Mouse (Mus musculus) limb, embryonic 13.5 days (tissue): ENCODE data around the gene Mcu. TPM values are rescaled to one million over a fixed set of nuclear protein-coding genes. Genes with fewer than 3 reads are reported as not detected.
A peak's percentile ranks its signal among the peaks of the same experiment; 100 is the strongest.

Experiments
- ATAC-seq: fragments of 200-750 bp; cut with Nextera tagmentation; 2 replicates; pipeline ENCODE4 v1.8.0; 2017; ENCODE audit warnings: low read depth, moderate number of reproducible peaks, moderate TSS enrichment; ENCODE audit not compliant: low FRiP score
- H3K27ac ChIP-seq: fragments of 300-500 bp; sonication (generic); 2 replicates; pipeline ENCODE4 v1.5.1; 2015; ENCODE audit warnings: inconsistent platforms, mild to moderate bottlenecking, moderate library complexity
- H3K27me3 ChIP-seq: fragments of 300-500 bp; sonication (generic); 2 replicates; pipeline ENCODE4 v1.6.1; 2015; ENCODE audit warnings: mild to moderate bottlenecking, inconsistent platforms
- H3K36me3 ChIP-seq: fragments of 300-500 bp; sonication (generic); 2 replicates; pipeline ENCODE4 v1.6.1; 2015; ENCODE audit warnings: inconsistent platforms, mild to moderate bottlenecking, moderate library complexity
- H3K4me1 ChIP-seq: fragments of 300-500 bp; sonication (generic); 2 replicates; pipeline ENCODE4 v1.6.1; 2015; ENCODE audit warnings: inconsistent platforms
- H3K4me2 ChIP-seq: fragments of 300-500 bp; sonication (generic); replicated peaks from 2 replicates; pipeline ENCODE4 v1.6.1; 2015; ENCODE audit warnings: inconsistent platforms, mild to moderate bottlenecking, moderate library complexity
- H3K4me3 ChIP-seq: fragments of 300-500 bp; sonication (generic); 2 replicates; pipeline ENCODE4 v1.5.1; 2015; ENCODE audit warnings: moderate library complexity, mild to moderate bottlenecking, inconsistent platforms
- H3K9ac ChIP-seq: fragments of 300-500 bp; sonication (generic); 2 replicates; pipeline ENCODE4 v1.6.1; 2015; ENCODE audit warnings: mild to moderate bottlenecking, inconsistent platforms
- H3K9me3 ChIP-seq: fragments of 300-500 bp; sonication (generic); 2 replicates; pipeline ENCODE4 v1.6.1; 2016; ENCODE audit warnings: inconsistent platforms
- WGBS: fragments of 180-500 bp; shearing (Covaris S2); methylation state at CpG from one replicate; pipeline ENCODE4 v1.1.7; 2015; 5-methylcytosine and 5-hydroxymethylcytosine counted together
- polyA plus RNA-seq: library from polyadenylated mRNA; unstranded; fragments of >200 nt; fragmentation: Nextera tagmentation; extraction: Ambion mirVana; gene quantifications from 2 replicates; pipeline ENCODE4 v1.2.1, GENCODE M21; 2015

Mcu gene
- polyA plus RNA-seq, 1 experiment from 2014 or later, result 65.3 TPM

DNA sequence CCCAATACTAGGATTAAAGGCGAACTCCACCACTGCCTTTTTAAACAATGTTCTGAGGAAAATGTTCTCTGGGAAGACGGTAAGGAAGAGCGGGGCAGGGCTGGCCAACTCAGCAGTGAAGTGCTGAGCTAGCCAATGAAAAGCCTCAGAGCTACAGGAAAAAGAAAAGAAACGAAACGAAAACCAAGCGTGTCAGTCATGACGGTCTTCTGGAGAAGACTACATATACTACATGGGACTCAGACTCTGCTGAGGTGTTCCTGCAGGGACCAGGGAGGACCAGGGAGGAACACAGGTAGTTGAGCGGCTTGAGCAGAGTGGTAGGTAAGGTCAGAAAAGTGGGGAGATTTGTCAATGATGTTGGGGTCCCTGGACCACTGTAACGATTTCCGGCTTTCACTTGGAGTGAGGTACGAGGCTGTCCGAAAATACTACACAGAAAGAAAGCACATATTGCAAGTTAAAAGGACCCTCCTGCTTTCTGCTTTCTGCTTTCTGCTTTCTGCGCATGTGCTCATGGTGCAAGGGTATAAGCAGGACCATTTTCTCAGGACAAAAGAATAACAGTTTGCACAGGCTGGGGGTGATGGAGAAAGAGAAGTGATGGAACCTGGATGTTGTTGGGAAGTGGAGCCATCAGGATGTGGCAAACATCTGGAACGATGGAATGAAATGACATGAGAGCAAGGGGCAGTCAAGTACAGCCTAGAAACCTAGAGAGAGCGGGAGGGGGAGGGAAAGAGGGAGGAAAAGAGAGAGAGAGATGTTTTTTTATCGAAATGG, 20.4 kb upstream of the Mcu start:
- no peaks in the 10 kb centered on the region for H3K27me3 ChIP-seq
- peak; percentile 62 for ATAC-seq
- H3K36me3 ChIP-seq, result no peaks in the 10 kb centered on the region
- H3K4me3 ChIP-seq, result peak overlapping the region; percentile 12; the same call in 1 of the 2 replicates
- H3K9ac ChIP-seq, result peak overlapping the region; percentile 39; the same call in 1 of the 2 replicates
- H3K9me3 ChIP-seq, result no peaks in the 10 kb centered on the region
- 62% methylated on average over 16 of the region's 16 CpGs for WGBS
- peak overlapping the region; percentile 83 for H3K27ac ChIP-seq
- peak overlapping the region; percentile 46 for H3K4me2 ChIP-seq
- H3K4me1 ChIP-seq, result peaks cover 29% of the 10 kb centered on the region

DNA sequence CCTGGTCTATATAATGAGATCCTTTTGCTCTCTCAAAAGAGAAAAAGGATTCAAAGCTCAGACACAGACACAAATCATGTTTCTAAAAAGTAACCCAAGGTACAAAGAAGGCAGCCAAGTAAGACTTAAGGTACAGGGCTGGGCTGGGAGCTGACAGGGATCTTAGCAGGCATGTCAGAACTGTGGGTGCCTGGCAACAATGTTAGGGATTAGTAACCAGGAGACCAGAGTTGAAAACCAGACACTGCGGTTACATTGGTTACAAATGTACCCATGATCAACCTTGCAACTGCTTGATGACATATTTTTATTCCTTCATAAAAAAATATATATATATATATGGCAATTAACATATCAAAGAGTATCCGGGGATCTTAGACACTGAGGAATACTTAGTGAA, 19.6 kb upstream of the Mcu start:
- H3K27ac ChIP-seq, result no peak overlapping the region
- H3K36me3 ChIP-seq, result no peaks in the 10 kb centered on the region
- no peak overlapping the region for H3K4me3 ChIP-seq
- H3K9ac ChIP-seq, result no peak overlapping the region
- H3K4me2 ChIP-seq, result no peak overlapping the region
- no peak for ATAC-seq
- WGBS, result 92% methylated on average over 2 of the region's 2 CpGs
- H3K9me3 ChIP-seq, result no peaks in the 10 kb centered on the region
- H3K27me3 ChIP-seq, result no peaks in the 10 kb centered on the region
- H3K4me1 ChIP-seq, result peaks cover 26% of the 10 kb centered on the region

GRCm38 (mm10) chr10:59629506-59629782, 13.0 kb upstream of the Mcu start:
- Histone ChIP-seq H3K4me1 (peaks cover 12% of the 10 kb centered on the region), H3K4me2 (no peak overlapping the region), H3K27me3 (no peaks in the 10 kb centered on the region), H3K9ac (no peak overlapping the region), H3K9me3 (no peaks in the 10 kb centered on the region), H3K36me3 (no peaks in the 10 kb centered on the region), H3K4me3 (no peak overlapping the region), H3K27ac (no peak overlapping the region)
- WGBS, result 79% methylated on average over 4 of the region's 4 CpGs
- no peak for ATAC-seq

DNA sequence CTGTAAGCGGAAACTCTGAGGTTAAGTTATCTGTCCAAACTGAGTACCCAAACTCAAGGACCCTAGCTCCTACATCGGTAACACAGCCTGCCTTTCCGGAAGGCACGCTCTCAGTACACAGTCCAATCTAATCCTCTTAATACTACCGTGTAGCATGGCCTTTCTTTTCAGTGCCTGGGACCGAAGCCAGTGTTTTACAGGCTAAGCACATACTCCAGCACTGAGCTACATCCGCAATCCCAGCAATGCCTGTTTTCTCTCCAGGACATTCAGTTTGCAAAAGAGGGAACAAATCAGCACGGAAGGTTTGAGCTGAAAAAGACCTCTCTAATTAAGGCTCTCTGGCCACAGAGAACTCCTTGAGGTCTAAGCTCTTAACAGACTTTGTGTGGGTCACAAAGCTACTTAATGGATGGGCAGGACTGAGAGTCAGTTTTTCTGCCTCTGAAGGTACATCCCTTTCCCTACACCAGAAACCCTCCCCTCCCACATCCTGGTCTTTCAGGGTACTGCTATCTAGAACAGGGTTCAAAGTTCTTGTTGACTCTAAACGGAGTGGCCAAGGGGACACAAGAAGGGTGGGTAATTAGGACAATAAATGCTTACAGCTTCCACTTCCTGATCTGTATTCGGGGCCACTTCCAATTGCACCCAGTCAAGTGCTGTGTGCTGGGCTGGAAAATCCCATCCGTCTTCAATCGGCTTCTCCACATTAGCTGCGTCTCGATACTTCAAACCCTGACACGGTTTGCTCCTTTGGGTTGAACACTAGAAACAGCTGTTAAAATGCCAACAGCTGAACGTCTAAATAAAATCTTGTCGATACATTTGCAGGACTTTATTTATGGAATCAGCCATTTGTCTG, 12.4 kb upstream of the Mcu start:
- H3K4me2 ChIP-seq, result no peak overlapping the region; the same call in 1 of the 2 replicates
- peaks cover 12% of the 10 kb centered on the region for H3K4me1 ChIP-seq
- H3K27me3 ChIP-seq, result no peaks in the 10 kb centered on the region
- WGBS, result 53% methylated on average over 17 of the region's 17 CpGs
- ATAC-seq, result no peak; the same call in 1 of the 2 replicates
- H3K4me3 ChIP-seq, result no peak overlapping the region
- no peaks in the 10 kb centered on the region for H3K36me3 ChIP-seq
- H3K9me3 ChIP-seq, result no peaks in the 10 kb centered on the region
- no peak overlapping the region; the same call in 1 of the 2 replicates for H3K9ac ChIP-seq
- H3K27ac ChIP-seq, result 0 out of 2 replicates have a peak overlapping the region, but pooled peaks have one; percentile 44

DNA sequence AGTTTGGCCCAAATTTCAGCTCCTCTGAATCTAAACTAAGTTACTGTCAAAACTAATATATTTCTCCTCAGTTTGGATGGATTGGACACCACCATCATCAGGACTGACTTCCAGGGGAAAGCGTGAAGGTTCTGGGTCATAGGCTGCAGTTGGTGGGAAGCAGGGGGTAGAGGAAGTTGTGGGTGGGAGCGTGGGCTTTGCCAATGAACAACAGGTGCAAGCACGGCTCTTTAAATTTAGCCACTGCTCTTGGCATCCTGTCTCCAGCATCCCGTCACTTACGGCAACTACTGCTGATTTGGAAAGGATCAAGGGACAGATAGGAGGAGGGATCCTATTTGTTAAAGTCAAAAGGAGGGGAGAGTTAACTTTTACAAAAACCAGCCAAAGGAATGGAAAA, 7.0 kb upstream of the Mcu start:
- Histone ChIP-seq H3K4me1 (peaks cover 13% of the 10 kb centered on the region), H3K27ac (no peak overlapping the region), H3K9ac (no peak overlapping the region), H3K4me2 (no peak overlapping the region), H3K36me3 (no peaks in the 10 kb centered on the region), H3K9me3 (no peaks in the 10 kb centered on the region), H3K27me3 (no peaks in the 10 kb centered on the region), H3K4me3 (no peak overlapping the region)
- 51% methylated on average over 5 of the region's 5 CpGs for WGBS
- ATAC-seq, result no peak

DNA sequence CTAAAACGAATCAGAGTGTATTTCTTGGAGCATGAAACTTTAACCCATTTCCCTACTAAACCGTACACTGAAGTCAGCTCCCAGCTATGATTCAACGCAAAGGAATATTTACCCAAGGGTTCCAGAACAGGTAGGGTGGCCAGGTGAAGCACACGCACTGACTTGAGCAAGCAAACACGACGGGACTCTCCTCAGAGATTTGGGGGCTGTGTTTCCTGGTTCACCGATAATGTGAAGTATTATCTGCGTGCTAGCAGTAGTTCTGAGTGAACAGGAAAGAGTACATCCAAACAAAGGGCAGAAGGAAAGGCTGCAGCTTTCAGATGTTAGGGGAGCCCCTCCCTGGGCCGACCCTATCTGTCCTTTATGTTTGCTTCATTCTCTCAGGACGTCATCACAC, 4.9 kb upstream of the Mcu start:
- Histone ChIP-seq H3K9me3 (no peaks in the 10 kb centered on the region), H3K4me2 (no peak overlapping the region), H3K36me3 (no peaks in the 10 kb centered on the region), H3K27me3 (no peaks in the 10 kb centered on the region), H3K4me1 (peaks cover 16% of the 10 kb centered on the region), H3K4me3 (no peak overlapping the region), H3K9ac (no peak overlapping the region), H3K27ac (no peak overlapping the region)
- 81% methylated on average over 10 of the region's 10 CpGs for WGBS
- ATAC-seq, result no peak

GRCm38 (mm10) chr10:59617776-59618175, 1.3 kb upstream of the Mcu start:
- Histone ChIP-seq H3K4me1 (peaks cover 39% of the 10 kb centered on the region), H3K4me2 (no peak overlapping the region), H3K27ac (no peak overlapping the region), H3K9me3 (no peaks in the 10 kb centered on the region), H3K4me3 (no peak overlapping the region), H3K9ac (no peak overlapping the region), H3K27me3 (no peaks in the 10 kb centered on the region), H3K36me3 (no peaks in the 10 kb centered on the region)
- 89% methylated on average over 7 of the region's 7 CpGs for WGBS
- ATAC-seq, result no peak

DNA sequence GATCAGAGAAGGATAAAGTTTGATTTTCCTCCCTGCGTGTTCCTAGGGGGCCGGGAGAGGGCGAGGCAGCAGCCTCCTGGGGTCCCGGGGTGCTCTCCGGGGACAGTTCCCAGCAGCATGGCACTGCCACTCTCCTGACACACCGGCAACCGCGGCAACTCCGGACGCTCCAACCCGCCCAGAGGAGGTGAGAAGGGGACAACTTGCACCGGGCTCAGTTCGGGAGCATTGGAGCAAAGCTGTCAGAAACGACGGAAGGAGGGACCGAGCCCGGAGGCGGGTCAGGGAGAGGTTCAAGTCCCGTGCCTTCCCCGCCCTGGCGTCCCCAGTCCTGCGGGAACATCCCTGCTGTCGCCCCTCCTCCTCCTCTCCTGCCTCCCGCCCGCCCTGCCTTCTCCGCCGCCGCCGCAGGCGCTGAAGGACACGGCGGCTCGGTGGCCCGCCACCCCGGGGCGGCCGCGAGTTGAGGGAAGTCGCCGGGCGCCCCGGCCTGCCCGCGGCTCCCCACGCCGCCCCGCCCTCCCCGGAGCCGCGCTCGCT, 441 bp downstream of the Mcu start, which contains the start of gene Gm10322:
Gene Gm10322, plus strand, starts transcription at position 83 of the 540 bp plus-strand sequence.
- Histone ChIP-seq H3K4me1 (peaks cover 32% of the 10 kb centered on the region), H3K36me3 (no peaks in the 10 kb centered on the region), H3K4me3 (peak within 1 kb of the TSS; percentile 91), H3K9me3 (no peaks in the 10 kb centered on the region), H3K4me2 (peak within 1 kb of the TSS; percentile 85), H3K27ac (peak within 1 kb of the TSS; percentile 89), H3K9ac (peak within 1 kb of the TSS; percentile 97), H3K27me3 (no peaks in the 10 kb centered on the region)
- ATAC-seq, result peak; percentile 66
- under 1% methylated on average over 32 of the region's 51 CpGs for WGBS

- Histone ChIP-seq H3K9ac (peak overlapping the region; percentile 97), H3K4me3 (peak overlapping the region; percentile 91), H3K4me2 (peak overlapping the region; percentile 85), H3K27ac (no peak overlapping the region), H3K9me3 (no peaks in the 10 kb centered on the region), H3K4me1 (peaks cover 32% of the 10 kb centered on the region), H3K27me3 (no peaks in the 10 kb centered on the region), H3K36me3 (no peaks in the 10 kb centered on the region)
- no peak for ATAC-seq
- WGBS, result 24% methylated on average over 5 of the region's 5 CpGs
Measured at GRCm38 (mm10) chr10:59615411-59615810, 1.1 kb downstream of the Mcu start.

- ATAC-seq, result no peak
- Histone ChIP-seq H3K27ac (no peak overlapping the region), H3K4me1 (peaks cover 39% of the 10 kb centered on the region), H3K9me3 (no peaks in the 10 kb centered on the region), H3K36me3 (no peaks in the 10 kb centered on the region), H3K4me2 (peak overlapping the region; percentile 85), H3K4me3 (no peak overlapping the region), H3K27me3 (no peaks in the 10 kb centered on the region), H3K9ac (no peak overlapping the region)
- 81% methylated on average over 5 of the region's 5 CpGs for WGBS
Measured at GRCm38 (mm10) chr10:59614141-59614540, 2.4 kb downstream of the Mcu start.

DNA sequence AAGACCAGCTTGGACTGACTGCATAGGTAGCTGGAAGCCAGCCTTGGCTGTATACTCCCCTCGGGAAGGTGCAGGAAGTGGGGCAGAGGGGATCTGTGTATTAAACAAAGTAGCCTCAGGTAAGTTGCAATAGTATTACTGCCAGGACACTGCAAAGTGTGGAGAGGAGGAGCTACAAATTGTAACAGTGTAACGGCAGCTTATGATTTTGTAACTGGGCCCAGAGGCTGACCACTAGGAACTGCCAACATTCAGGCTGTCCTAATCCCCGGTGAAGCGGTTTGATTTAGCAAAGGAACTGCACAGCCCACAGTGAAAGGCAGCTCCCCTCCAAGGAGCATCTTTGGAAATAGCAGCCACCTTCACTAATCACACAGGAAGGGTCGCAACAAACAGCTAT, 3.2 kb downstream of the Mcu start:
- Histone ChIP-seq H3K4me3 (no peak overlapping the region), H3K4me2 (0 out of 2 replicates have a peak overlapping the region, but pooled peaks have one; percentile 7), H3K27me3 (no peaks in the 10 kb centered on the region), H3K36me3 (no peaks in the 10 kb centered on the region), H3K9me3 (no peaks in the 10 kb centered on the region), H3K9ac (no peak overlapping the region), H3K4me1 (peaks cover 41% of the 10 kb centered on the region), H3K27ac (no peak overlapping the region)
- ATAC-seq, result no peak
- WGBS, result 64% methylated on average over 5 of the region's 5 CpGs

DNA sequence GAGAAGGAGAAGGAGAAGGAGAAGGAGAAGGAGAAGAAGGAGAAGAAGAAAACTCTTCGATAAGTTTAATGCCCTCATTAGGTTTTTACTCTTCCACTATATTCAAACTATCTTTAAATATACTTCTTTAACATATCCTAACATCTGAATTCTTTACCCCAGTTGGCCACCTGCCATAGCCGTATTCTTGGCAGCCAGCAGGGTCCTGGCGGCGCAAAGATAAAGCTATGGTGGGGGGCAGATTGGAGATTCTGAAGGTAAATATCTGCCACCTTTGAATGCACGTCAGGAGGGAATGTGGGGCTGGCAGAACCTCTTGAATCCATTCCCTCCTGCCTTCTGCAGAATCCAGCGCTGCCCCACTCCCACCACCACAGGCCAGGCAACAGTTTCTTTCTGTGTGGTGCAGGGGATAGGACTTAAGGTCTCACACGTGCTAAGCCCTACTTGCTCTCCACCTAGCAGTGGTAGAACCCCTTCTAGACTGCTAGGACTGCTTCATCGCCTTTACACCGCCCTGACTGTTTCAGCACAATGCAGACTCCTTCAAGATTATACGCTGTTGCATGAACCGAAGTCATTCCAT, 11.5 kb downstream of the Mcu start:
- Histone ChIP-seq H3K27me3 (no peaks in the 10 kb centered on the region), H3K9me3 (no peaks in the 10 kb centered on the region), H3K36me3 (0 out of 2 replicates have a peak, but pooled peaks cover 3% of the 10 kb centered on the region), H3K4me1 (peaks cover 45% of the 10 kb centered on the region), H3K27ac (no peak overlapping the region), H3K9ac (no peak overlapping the region), H3K4me3 (no peak overlapping the region), H3K4me2 (no peak overlapping the region)
- ATAC-seq, result no peak
- 76% methylated on average over 11 of the region's 11 CpGs for WGBS
